Mouse (Mus musculus): ENCODE results near the gene Fgd6. TPM values are rescaled to one million over a fixed set of nuclear protein-coding genes. Genes with fewer than 3 reads are reported as not detected.

Fgd6 gene
- polyA plus RNA-seq, 1 experiment from 2014 or later, result 2.2 TPM

DNA sequence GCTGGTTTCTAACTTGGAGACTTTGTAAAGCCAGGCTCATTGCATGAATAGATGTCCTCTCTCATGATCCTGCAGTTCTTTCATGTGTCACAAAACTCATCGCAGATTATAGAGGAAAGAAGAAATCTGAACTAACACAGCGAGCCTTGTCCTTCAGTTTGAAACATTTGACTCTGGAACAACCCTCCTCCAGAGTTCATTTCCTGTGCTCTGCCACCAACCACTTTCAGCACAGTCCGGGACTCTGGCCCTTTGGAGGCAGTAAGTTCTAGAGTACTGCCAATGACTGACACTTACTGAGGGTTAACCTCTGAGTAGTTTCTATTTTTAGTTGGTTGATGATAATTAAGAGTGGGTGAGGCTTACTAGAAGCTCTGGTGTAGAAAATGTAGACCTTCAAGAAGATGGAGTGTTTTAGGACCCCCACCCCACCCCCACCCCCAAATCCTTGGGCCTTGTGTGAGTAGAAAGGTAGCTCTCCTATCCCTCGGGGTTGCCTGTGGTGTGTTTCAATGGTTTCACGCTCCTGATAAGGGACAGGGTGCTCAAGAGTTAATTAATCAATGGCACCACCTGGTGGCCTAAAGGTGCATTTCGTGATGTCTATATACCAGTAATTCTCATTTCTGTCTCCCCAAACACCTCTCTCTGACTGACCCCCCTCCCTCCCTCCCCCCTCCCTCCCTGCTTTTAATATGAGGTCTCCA lies 80.2 kb downstream of the Fgd6 start:
- WGBS, result 17% methylated on average over 6 of the region's 6 CpGs
- ATAC-seq (replicated peaks; ENCODE audit: extremely low read depth, insufficient read depth, low FRiP score), result peak; percentile 88
- Histone ChIP-seq H3K4me3 (ENCODE audit: low read length) (peak overlapping the region; percentile 26; the same call in 1 of the 2 replicates), H3K27me3 (ENCODE audit: control insufficient read depth, insufficient read depth, low read length) (no peaks in the 10 kb centered on the region), H3K9me3 (replicated peaks; ENCODE audit: control insufficient read depth, low read length) (no peaks in the 10 kb centered on the region), H3K4me2 (ENCODE audit: low read depth, low read length) (peak overlapping the region; percentile 53), H3K4me1 (ENCODE audit: control insufficient read depth, insufficient read depth, low read length) (peaks cover 20% of the 10 kb centered on the region), H3K9ac (ENCODE audit: low read length) (peak overlapping the region; percentile 13), H3K27ac (ENCODE audit: low read length) (peak overlapping the region; percentile 88), H3K36me3 (ENCODE audit: control insufficient read depth, insufficient read depth) (no peaks in the 10 kb centered on the region)

GRCm38 (mm10) chr10:94116781-94117340 lies 81.1 kb downstream of the Fgd6 start:
- ATAC-seq (replicated peaks; ENCODE audit: extremely low read depth, insufficient read depth, low FRiP score), result no peak

GRCm38 (mm10) chr10:94117916-94118315 lies 82.1 kb downstream of the Fgd6 start:
- Histone ChIP-seq H3K4me2 (ENCODE audit: low read depth, low read length) (no peak overlapping the region), H3K4me3 (ENCODE audit: low read length) (no peak overlapping the region), H3K27ac (ENCODE audit: low read length) (no peak overlapping the region), H3K36me3 (ENCODE audit: control insufficient read depth, insufficient read depth) (no peaks in the 10 kb centered on the region), H3K27me3 (ENCODE audit: control insufficient read depth, insufficient read depth, low read length) (no peaks in the 10 kb centered on the region), H3K4me1 (ENCODE audit: control insufficient read depth, insufficient read depth, low read length) (peaks cover 20% of the 10 kb centered on the region), H3K9ac (ENCODE audit: low read length) (no peak overlapping the region), H3K9me3 (replicated peaks; ENCODE audit: control insufficient read depth, low read length) (no peaks in the 10 kb centered on the region)
- ATAC-seq (replicated peaks; ENCODE audit: extremely low read depth, insufficient read depth, low FRiP score), result no peak
- WGBS, result 93% methylated on average over 3 of the region's 3 CpGs

More at GRCm38 (mm10) chr10:94116781-94117340, 81.1 kb downstream of the Fgd6 start:
- Histone ChIP-seq H3K36me3 (ENCODE audit: control insufficient read depth, insufficient read depth) (no peaks in the 10 kb centered on the region), H3K4me3 (ENCODE audit: low read length) (no peak overlapping the region), H3K9me3 (replicated peaks; ENCODE audit: control insufficient read depth, low read length) (no peaks in the 10 kb centered on the region), H3K27ac (ENCODE audit: low read length) (peak overlapping the region; percentile 63), H3K4me2 (ENCODE audit: low read depth, low read length) (no peak overlapping the region), H3K27me3 (ENCODE audit: control insufficient read depth, insufficient read depth, low read length) (no peaks in the 10 kb centered on the region), H3K4me1 (ENCODE audit: control insufficient read depth, insufficient read depth, low read length) (peaks cover 20% of the 10 kb centered on the region), H3K9ac (ENCODE audit: low read length) (0 out of 2 replicates have a peak overlapping the region, but pooled peaks have one; percentile 43)
- 41% methylated on average over 12 of the region's 12 CpGs for WGBS

DNA sequence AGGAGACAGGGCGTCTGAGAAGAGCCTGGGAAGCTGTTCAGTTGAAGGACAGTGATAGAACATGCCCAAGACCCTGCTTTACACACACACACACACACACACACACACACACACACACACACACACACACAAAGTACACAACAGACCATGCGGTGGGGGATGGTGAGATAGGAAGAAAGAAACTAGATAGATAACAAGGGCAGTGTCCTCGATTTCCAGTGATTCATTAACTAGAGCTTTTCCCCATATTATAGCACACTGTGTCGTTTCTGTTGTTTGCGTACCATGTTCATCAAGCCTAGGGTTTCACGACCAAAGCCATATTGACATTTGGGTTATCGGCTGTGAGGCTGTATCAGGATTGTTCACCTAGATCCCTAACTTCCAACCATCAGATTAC lies 83.2 kb downstream of the Fgd6 start:
- WGBS, result 82% methylated on average over 6 of the region's 7 CpGs

GRCm38 (mm10) chr10:94120676-94121075 lies 84.9 kb downstream of the Fgd6 start:
- ATAC-seq (replicated peaks; ENCODE audit: extremely low read depth, insufficient read depth, low FRiP score), result no peak
- 86% methylated on average over 9 of the region's 9 CpGs for WGBS

More for the DNA sequence above, 83.2 kb downstream of the Fgd6 start:
- Histone ChIP-seq H3K4me1 (ENCODE audit: control insufficient read depth, insufficient read depth, low read length) (peaks cover 20% of the 10 kb centered on the region), H3K4me2 (ENCODE audit: low read depth, low read length) (no peak overlapping the region), H3K27me3 (ENCODE audit: control insufficient read depth, insufficient read depth, low read length) (no peaks in the 10 kb centered on the region), H3K36me3 (ENCODE audit: control insufficient read depth, insufficient read depth) (0 out of 2 replicates have a peak, but pooled peaks cover 3% of the 10 kb centered on the region), H3K4me3 (ENCODE audit: low read length) (no peak overlapping the region), H3K9ac (ENCODE audit: low read length) (no peak overlapping the region), H3K27ac (ENCODE audit: low read length) (no peak overlapping the region), H3K9me3 (replicated peaks; ENCODE audit: control insufficient read depth, low read length) (no peaks in the 10 kb centered on the region)
- ATAC-seq (replicated peaks; ENCODE audit: extremely low read depth, insufficient read depth, low FRiP score), result no peak

GRCm38 (mm10) chr10:94122595-94122994 lies 86.8 kb downstream of the Fgd6 start:
- Histone ChIP-seq H3K9ac (ENCODE audit: low read length) (no peak overlapping the region), H3K36me3 (ENCODE audit: control insufficient read depth, insufficient read depth) (peaks cover 15% of the 10 kb centered on the region; the same call in 1 of the 2 replicates), H3K4me2 (ENCODE audit: low read depth, low read length) (no peak overlapping the region), H3K4me3 (ENCODE audit: low read length) (no peak overlapping the region), H3K9me3 (replicated peaks; ENCODE audit: control insufficient read depth, low read length) (no peaks in the 10 kb centered on the region), H3K27ac (ENCODE audit: low read length) (no peak overlapping the region), H3K4me1 (ENCODE audit: control insufficient read depth, insufficient read depth, low read length) (no peaks in the 10 kb centered on the region), H3K27me3 (ENCODE audit: control insufficient read depth, insufficient read depth, low read length) (no peaks in the 10 kb centered on the region)
- no peak for ATAC-seq (replicated peaks; ENCODE audit: extremely low read depth, insufficient read depth, low FRiP score)
- 71% methylated on average over 7 of the region's 7 CpGs for WGBS

More at GRCm38 (mm10) chr10:94120676-94121075, 84.9 kb downstream of the Fgd6 start:
- H3K4me1 ChIP-seq (ENCODE audit: control insufficient read depth, insufficient read depth, low read length), result peaks cover 12% of the 10 kb centered on the region
- H3K9me3 ChIP-seq (replicated peaks; ENCODE audit: control insufficient read depth, low read length), result no peaks in the 10 kb centered on the region
- H3K4me2 ChIP-seq (ENCODE audit: low read depth, low read length), result no peak overlapping the region
- H3K4me3 ChIP-seq (ENCODE audit: low read length), result no peak overlapping the region
- H3K36me3 ChIP-seq (ENCODE audit: control insufficient read depth, insufficient read depth), result peaks cover 6% of the 10 kb centered on the region; the same call in 1 of the 2 replicates
- H3K9ac ChIP-seq (ENCODE audit: low read length), result no peak overlapping the region
- no peaks in the 10 kb centered on the region for H3K27me3 ChIP-seq (ENCODE audit: control insufficient read depth, insufficient read depth, low read length)
- no peak overlapping the region for H3K27ac ChIP-seq (ENCODE audit: low read length)

DNA sequence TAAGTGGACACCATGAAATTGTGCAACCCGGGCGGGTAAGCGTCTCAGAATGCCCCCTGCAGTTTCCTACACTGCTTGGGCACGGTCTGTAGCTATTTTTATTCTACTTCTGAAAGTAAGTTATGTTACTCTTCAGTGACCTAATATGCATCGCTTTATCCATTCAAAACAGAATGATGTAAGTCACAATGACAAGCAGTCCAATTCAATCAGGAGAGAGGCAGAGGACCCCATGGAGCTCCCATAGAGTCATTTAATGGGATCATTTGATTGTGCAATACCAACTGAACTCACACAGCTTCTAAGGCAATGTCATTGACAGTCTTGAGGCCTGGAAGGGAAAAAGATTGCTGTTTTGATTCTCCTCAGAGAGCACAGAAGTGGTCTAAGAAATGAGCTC lies 87.8 kb downstream of the Fgd6 start:
- H3K4me3 ChIP-seq (ENCODE audit: low read length), result no peak overlapping the region
- no peaks in the 10 kb centered on the region for H3K9me3 ChIP-seq (replicated peaks; ENCODE audit: control insufficient read depth, low read length)
- peaks cover 15% of the 10 kb centered on the region; the same call in 1 of the 2 replicates for H3K36me3 ChIP-seq (ENCODE audit: control insufficient read depth, insufficient read depth)
- no peak overlapping the region for H3K4me2 ChIP-seq (ENCODE audit: low read depth, low read length)
- H3K4me1 ChIP-seq (ENCODE audit: control insufficient read depth, insufficient read depth, low read length), result no peaks in the 10 kb centered on the region
- no peak for ATAC-seq (replicated peaks; ENCODE audit: extremely low read depth, insufficient read depth, low FRiP score)
- no peak overlapping the region for H3K9ac ChIP-seq (ENCODE audit: low read length)
- no peak overlapping the region for H3K27ac ChIP-seq (ENCODE audit: low read length)
- 81% methylated on average over 5 of the region's 5 CpGs for whole genome bisulfite sequencing
- H3K27me3 ChIP-seq (ENCODE audit: control insufficient read depth, insufficient read depth, low read length), result no peaks in the 10 kb centered on the region

DNA sequence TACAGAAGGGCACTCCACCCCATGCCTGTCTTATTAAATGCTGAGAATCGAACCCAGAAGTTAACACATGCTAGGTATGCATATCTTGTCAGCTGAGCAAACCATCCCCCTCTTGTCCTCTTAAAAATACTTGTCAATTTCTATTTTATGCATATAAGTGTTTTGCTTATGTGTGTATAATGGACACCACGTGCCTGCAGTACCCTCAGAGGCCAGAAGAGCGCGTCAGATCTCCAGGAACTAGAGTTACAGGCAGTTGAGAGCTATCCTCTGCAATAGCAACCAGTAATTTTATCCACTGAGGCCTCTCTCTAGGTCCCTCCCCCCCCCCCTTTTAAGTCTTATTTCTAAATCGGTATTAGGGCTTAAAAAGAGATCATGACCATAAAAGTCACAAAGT lies 88.6 kb downstream of the Fgd6 start:
- Histone ChIP-seq H3K9me3 (replicated peaks; ENCODE audit: control insufficient read depth, low read length) (no peaks in the 10 kb centered on the region), H3K27ac (ENCODE audit: low read length) (no peak overlapping the region), H3K9ac (ENCODE audit: low read length) (no peak overlapping the region), H3K4me2 (ENCODE audit: low read depth, low read length) (no peak overlapping the region), H3K4me1 (ENCODE audit: control insufficient read depth, insufficient read depth, low read length) (peaks cover 5% of the 10 kb centered on the region), H3K4me3 (ENCODE audit: low read length) (no peak overlapping the region), H3K36me3 (ENCODE audit: control insufficient read depth, insufficient read depth) (peaks cover 15% of the 10 kb centered on the region; the same call in 1 of the 2 replicates), H3K27me3 (ENCODE audit: control insufficient read depth, insufficient read depth, low read length) (no peaks in the 10 kb centered on the region)
- 81% methylated on average over 5 of the region's 5 CpGs for WGBS
- ATAC-seq (replicated peaks; ENCODE audit: extremely low read depth, insufficient read depth, low FRiP score), result no peak

GRCm38 (mm10) chr10:94129680-94130119 lies 93.9 kb downstream of the Fgd6 start:
- H3K27me3 ChIP-seq (ENCODE audit: control insufficient read depth, insufficient read depth, low read length), result no peaks in the 10 kb centered on the region
- peaks cover 7% of the 10 kb centered on the region for H3K4me1 ChIP-seq (ENCODE audit: control insufficient read depth, insufficient read depth, low read length)
- 29% methylated on average over 9 of the region's 9 CpGs for WGBS
- H3K9ac ChIP-seq (ENCODE audit: low read length), result no peak overlapping the region
- no peaks in the 10 kb centered on the region for H3K9me3 ChIP-seq (replicated peaks; ENCODE audit: control insufficient read depth, low read length)
- peak overlapping the region; percentile 24 for H3K4me2 ChIP-seq (ENCODE audit: low read depth, low read length)
- H3K27ac ChIP-seq (ENCODE audit: low read length), result peak overlapping the region; percentile 86
- H3K36me3 ChIP-seq (ENCODE audit: control insufficient read depth, insufficient read depth), result peaks cover 12% of the 10 kb centered on the region; the same call in 1 of the 2 replicates
- no peak overlapping the region for H3K4me3 ChIP-seq (ENCODE audit: low read length)
- ATAC-seq (replicated peaks; ENCODE audit: extremely low read depth, insufficient read depth, low FRiP score), result peak; percentile 85
